Mouse (Mus musculus) hindbrain, embryonic 16.5 days (tissue): ENCODE measurements at regions not wholly inside any gene's neighbourhood (a gene's known extent, or its start where the extent isn't known, plus 50 kb on each side); places are given as distances from the start of the nearest gene placed in this dataset.

Experiments used
- ATAC-seq: fragments of 200-750 bp; cut with Nextera tagmentation; 2 replicates; pipeline ENCODE4 v1.8.0; 2017; ENCODE audit warnings: moderate TSS enrichment, moderate library complexity
- H3K27ac ChIP-seq: fragments of 300-500 bp; sonication (generic); 2 replicates; pipeline ENCODE4 v1.5.1; 2014; ENCODE audit warnings: low read depth, mild to moderate bottlenecking, control low read depth, low read length, moderate library complexity
- H3K27me3 ChIP-seq: fragments of 300-500 bp; sonication (generic); replicated peaks from 2 replicates; pipeline ENCODE4 v1.6.1; 2014; ENCODE audit warnings: low read length; ENCODE audit not compliant: control insufficient read depth, insufficient read depth
- H3K36me3 ChIP-seq: fragments of 300-500 bp; sonication (generic); 2 replicates; pipeline ENCODE4 v1.6.1; 2014; ENCODE audit warnings: mild to moderate bottlenecking, low read length, moderate library complexity, mixed read lengths; ENCODE audit not compliant: control insufficient read depth, insufficient read depth
- H3K4me1 ChIP-seq: fragments of 300-500 bp; sonication (generic); 2 replicates; pipeline ENCODE4 v1.6.1; 2014; ENCODE audit warnings: low read depth, low read length; ENCODE audit not compliant: control insufficient read depth, insufficient read depth
- H3K4me2 ChIP-seq: fragments of 300-500 bp; sonication (generic); 2 replicates; pipeline ENCODE4 v1.6.1; 2014; ENCODE audit warnings: mild to moderate bottlenecking, low read length, control low read depth, moderate library complexity
- H3K4me3 ChIP-seq: fragments of 300-500 bp; sonication (generic); 2 replicates; pipeline ENCODE4 v1.5.1; 2014; ENCODE audit warnings: mild to moderate bottlenecking, low read length, control low read depth, moderate library complexity
- H3K9ac ChIP-seq: fragments of 300-500 bp; sonication (generic); 2 replicates; pipeline ENCODE4 v1.6.1; 2014; ENCODE audit warnings: low read depth, mild to moderate bottlenecking, control low read depth, low read length, moderate library complexity
- H3K9me3 ChIP-seq: fragments of 300-500 bp; sonication (generic); 2 replicates; pipeline ENCODE4 v1.6.1; 2014; ENCODE audit warnings: mild to moderate bottlenecking, low read length, moderate library complexity; ENCODE audit not compliant: control insufficient read depth

DNA sequence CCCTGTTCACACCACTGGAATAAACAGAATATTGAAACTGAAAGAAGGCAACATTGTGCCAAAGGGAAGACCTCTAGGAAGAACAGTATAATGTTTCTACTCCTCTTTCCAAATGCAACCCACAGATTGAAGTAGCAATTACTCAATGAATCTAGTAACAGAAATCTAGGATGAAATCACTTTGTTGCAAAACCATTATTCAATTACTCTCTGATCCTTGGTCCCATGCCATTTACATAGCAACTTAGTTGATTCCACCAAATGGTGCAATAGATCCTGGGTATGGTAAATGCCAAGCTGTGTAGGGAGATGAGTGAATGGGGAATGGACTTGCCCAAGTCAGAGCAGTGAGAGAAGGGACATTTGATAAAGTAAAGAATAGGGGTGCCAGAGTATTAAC is 545.8 kb upstream of the Cpeb2 start:
- H3K4me2 ChIP-seq: no peak overlapping the region
- no peak overlapping the region for H3K4me3 ChIP-seq
- H3K27ac ChIP-seq: no peak overlapping the region
- H3K9me3 ChIP-seq: no peaks in the 10 kb centered on the region
- H3K27me3 ChIP-seq: no peaks in the 10 kb centered on the region
- H3K4me1 ChIP-seq: no peaks in the 10 kb centered on the region; the same call in 1 of the 2 replicates
- no peak overlapping the region for H3K9ac ChIP-seq
- ATAC-seq: no peak
- H3K36me3 ChIP-seq: no peaks in the 10 kb centered on the region
